Comparison of ENCODE assay signal across 11 mouse cellular contexts in genomic region chr10:96786903-96787571, GRCm38 (mm10).
A peak's percentile ranks its signal among the peaks of the same experiment; 100 is the strongest.
DNase-seq lines count a peak whose midpoint lies in the region; ATAC-seq lines count a peak whose summit lies in the region.
"Had no signal": no experiment of that assay in that cellular context is flagged by ENCODE, and none has a peak within 500 bp of the region (broad histone marks: within the 10 kb centered on the region; RNA-seq: fewer than 3 reads in every experiment).

No protein-coding gene starts in this region.

- ATAC-seq in neutrophil, adult 5-6 weeks (ENCODE audit: extremely low read depth, insufficient number of reproducible peaks, low FRiP score, poor library complexity, severe bottlenecking) = peak; percentile 88
- ATAC-seq: forebrain, embryonic 16.5 days had no signal

- DNase-seq in lung, postnatal 25 days (ENCODE audit: low spot score) = peak; percentile 28
- no peak for DNase-seq in lung, postnatal 14 days
- DNase-seq in forelimb bud, embryonic 11.5 days (ENCODE audit: low read depth, low spot score) = peak; percentile 32
- DNase-seq in thymus, postnatal 36 days = peak; percentile 65 to 80
- no peak for DNase-seq in urinary bladder, postnatal 25 days (ENCODE audit: low spot score)
- no peak for DNase-seq in heart, adult 8-10 months (ENCODE audit: low spot score)
- no peak for DNase-seq in right cerebral cortex, adult 2 months (ENCODE audit: low spot score in 2 of 2)
- DNase-seq: cerebellum, postnatal 10 days; kidney, adult 8-10 months had no signal

Comparison
In these comparisons a context has a peak if more than half of its experiments do, and no peak if none do; other contexts are left out.
1. DNase-seq: peak in lung, postnatal 25 days (single experiment), forelimb bud, embryonic 11.5 days (single experiment) and thymus, postnatal 36 days (2 of 2); none in lung, postnatal 14 days (single experiment), urinary bladder, postnatal 25 days (single experiment), heart, adult 8-10 months (single experiment) and right cerebral cortex, adult 2 months (0 of 2).